Mouse (Mus musculus): Measurements from ENCODE around the gene Aplnr.

GRCm38 (mm10) chr2:85106941-85107340, 29.1 kb upstream of the Aplnr start:
- TF ChIP-seq POLR2A (IDR thresholded peaks at IDR 0.05; ENCODE audit: borderline replicate concordance, low read depth, low read length): no peak
- TF ChIP-seq CTCF (IDR thresholded peaks at IDR 0.05; ENCODE audit: low read depth, low read length): no peak

Measured in bone marrow macrophage, adult 2 months (primary cell).